Mouse (Mus musculus): ENCODE results near the gene Mepce.

Mepce gene

GRCm38 (mm10) chr5:137739471-137739870 is 48.0 kb downstream of the Mepce start:
- no peak for DNase-seq (ENCODE audit: low read depth)

DNA sequence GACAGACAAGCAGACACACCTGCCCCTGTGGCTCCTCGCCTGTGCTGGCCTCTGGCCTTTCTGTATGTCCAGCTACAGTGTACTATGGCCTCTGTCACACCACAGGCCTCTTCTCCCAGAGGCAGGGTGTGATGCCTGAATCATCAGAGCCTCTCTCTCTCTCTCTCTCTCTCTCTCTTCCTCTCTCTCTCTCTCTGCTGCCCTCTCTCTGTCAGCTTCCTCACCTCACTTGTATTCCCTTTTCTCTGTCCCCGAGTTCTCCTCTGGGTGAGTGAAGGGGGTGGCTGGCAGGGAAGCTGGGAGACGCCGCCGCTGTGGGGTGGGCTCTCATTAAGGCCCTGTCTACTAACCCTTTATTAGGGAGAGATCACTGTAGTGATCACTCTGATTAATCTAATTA is 48.9 kb downstream of the Mepce start:
- no peak for DNase-seq (ENCODE audit: low read depth)

DNA sequence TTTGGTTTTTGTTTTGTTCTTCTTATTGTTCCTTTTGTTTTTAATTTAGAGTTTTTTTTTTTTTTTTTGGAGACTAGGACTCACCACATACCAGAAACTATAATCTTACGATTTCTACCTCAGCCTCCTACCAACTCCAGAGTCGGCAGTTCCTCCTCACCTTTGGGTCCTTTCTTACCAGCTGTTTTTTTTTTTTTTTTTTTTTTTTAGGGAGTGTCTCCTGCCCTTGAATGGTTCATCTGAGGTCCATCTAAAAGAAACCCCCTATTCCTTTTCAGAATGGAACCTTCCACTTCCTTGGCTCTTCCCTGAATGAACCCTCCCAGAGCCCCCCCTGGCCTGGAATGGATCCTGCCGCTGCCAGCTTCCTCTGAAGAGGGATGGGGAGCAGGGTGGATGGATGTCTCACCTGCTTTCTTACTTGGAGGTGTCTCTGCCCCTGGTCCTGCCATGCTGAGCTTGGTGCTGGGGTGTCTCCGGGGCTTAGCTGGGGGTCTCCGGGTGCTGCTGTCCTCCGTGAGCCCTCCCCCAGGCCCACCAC is 50.0 kb downstream of the Mepce start:
- DNase-seq (ENCODE audit: low read depth) = no peak

GRCm38 (mm10) chr5:137734289-137735061 is 53.0 kb downstream of the Mepce start:
- no peak for DNase-seq (ENCODE audit: low read depth)

GRCm38 (mm10) chr5:137733638-137734288 is 53.7 kb downstream of the Mepce start:
- no peak for DNase-seq (ENCODE audit: low read depth)
